Mouse (Mus musculus): Measurements from ENCODE around the gene Btn2a2. TPM values are rescaled to one million over a fixed set of nuclear protein-coding genes. Genes with fewer than 3 reads are reported as not detected.

Btn2a2 gene
- polyA plus RNA-seq, 1 experiment from 2014 or later, result 0.30 TPM

DNA sequence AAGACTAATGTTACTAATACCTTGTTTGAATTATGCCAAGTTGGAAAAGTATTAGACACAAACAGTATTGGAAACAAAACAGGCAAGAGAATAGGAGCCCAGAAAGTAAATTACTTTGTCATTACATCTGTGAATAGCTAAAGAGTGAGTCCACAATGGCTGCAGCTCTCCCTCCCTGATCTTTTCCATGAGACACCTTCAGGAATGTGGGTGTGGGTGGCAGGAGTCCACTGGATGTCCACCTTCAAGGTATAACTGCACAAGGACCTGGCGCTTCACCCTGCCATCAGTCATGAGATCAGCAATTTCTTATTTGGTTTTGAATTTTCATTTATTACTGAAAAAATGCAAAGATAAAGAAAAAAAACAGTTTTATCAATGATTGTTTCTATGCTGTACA is 22.4 kb downstream of the Btn2a2 start:
- no peak overlapping the region for H3K9ac ChIP-seq (replicated peaks; ENCODE audit: low read depth, low read length)
- no peaks in the 10 kb centered on the region for H3K27me3 ChIP-seq (ENCODE audit: control insufficient read depth, insufficient read depth, low read length)
- H3K4me2 ChIP-seq (replicated peaks; ENCODE audit: low read depth, low read length), result peak overlapping the region; percentile 62; the same call in 1 of the 2 replicates
- no peak overlapping the region for H3K27ac ChIP-seq (ENCODE audit: low read length)
- H3K4me1 ChIP-seq (ENCODE audit: control insufficient read depth, insufficient read depth, low read length), result 0 out of 2 replicates have a peak, but pooled peaks cover 3% of the 10 kb centered on the region
- H3K36me3 ChIP-seq (ENCODE audit: control insufficient read depth, insufficient read depth, low read length), result no peaks in the 10 kb centered on the region
- 72% methylated on average over 1 of the region's 1 CpGs for WGBS
- no peak for ATAC-seq (ENCODE audit: insufficient number of reproducible peaks, insufficient read depth, low FRiP score, low read depth)
- no peaks in the 10 kb centered on the region for H3K9me3 ChIP-seq (ENCODE audit: control insufficient read depth, low read depth, low read length)
- H3K4me3 ChIP-seq (ENCODE audit: low read depth, low read length), result no peak overlapping the region

DNA sequence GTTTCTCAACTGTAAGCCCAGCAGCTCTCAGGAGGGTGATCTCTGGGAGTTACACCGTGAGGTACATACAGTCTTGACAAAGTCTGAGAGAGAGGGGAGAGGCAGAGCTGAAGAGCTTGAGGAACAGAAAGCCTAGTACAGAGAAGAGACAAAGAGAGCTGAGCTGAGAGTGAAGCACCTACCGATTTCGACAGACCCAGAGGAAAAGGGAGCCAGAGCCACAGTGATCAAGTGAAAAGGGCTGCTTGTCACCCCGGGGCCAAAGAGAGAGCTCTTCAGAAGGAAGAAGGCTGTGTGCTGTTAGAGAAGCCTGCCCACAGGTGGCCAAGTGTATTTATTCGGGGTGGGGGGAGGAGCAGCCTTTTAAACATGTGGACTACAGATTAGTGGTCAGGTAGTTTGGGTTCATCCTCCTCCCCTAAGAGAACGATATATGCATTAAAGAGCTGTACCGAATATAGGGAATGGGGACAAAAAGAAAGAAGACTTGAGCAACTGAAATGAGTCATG is 23.0 kb downstream of the Btn2a2 start, which contains the start of gene Btn1a1:
TSS of gene Btn1a1 (minus strand) at position 302 of the 510 bp plus-strand sequence.
- Histone ChIP-seq H3K4me1 (ENCODE audit: control insufficient read depth, insufficient read depth, low read length) (0 out of 2 replicates have a peak, but pooled peaks cover 3% of the 10 kb centered on the region), H3K9me3 (ENCODE audit: control insufficient read depth, low read depth, low read length) (no peaks in the 10 kb centered on the region), H3K36me3 (ENCODE audit: control insufficient read depth, insufficient read depth, low read length) (no peaks in the 10 kb centered on the region), H3K4me2 (replicated peaks; ENCODE audit: low read depth, low read length) (peak within 1 kb of the TSS; percentile 62), H3K4me3 (ENCODE audit: low read depth, low read length) (peak within 1 kb of the TSS; percentile 56), H3K27me3 (ENCODE audit: control insufficient read depth, insufficient read depth, low read length) (no peaks in the 10 kb centered on the region), H3K9ac (replicated peaks; ENCODE audit: low read depth, low read length) (peak within 1 kb of the TSS; percentile 1; the same call in 1 of the 2 replicates), H3K27ac (ENCODE audit: low read length) (no peak within 1 kb of the TSS)
- 0% methylated on average over 7 of the region's 7 CpGs for WGBS
- no peak for ATAC-seq (ENCODE audit: insufficient number of reproducible peaks, insufficient read depth, low FRiP score, low read depth)

DNA sequence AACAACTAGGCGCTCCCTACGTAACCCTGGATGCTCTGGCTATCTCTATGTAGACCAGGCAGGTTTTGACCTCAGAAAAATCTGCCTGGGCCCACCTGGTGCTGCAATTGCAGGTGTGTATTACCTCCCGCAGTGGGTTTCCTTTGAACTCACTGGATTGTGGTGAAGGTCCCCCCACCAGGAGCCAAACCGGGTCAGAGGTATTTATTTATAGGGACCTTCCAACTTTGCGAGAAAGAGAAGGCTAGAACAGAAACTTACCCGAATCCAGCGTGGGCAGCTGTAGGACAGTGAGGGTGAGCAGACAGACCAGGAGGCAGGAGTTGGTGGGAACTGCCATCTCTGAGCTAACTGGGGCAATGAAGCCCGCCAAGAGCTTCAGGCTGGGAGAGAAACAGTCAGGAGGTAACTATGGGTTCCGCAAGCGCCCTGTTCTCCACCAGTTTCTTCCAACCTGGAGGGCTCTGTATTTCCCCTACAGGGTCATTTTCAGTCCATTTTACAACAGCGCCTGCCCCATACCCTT is 23.8 kb downstream of the Btn2a2 start:
- no peaks in the 10 kb centered on the region for H3K36me3 ChIP-seq (ENCODE audit: control insufficient read depth, insufficient read depth, low read length)
- H3K27me3 ChIP-seq (ENCODE audit: control insufficient read depth, insufficient read depth, low read length), result no peaks in the 10 kb centered on the region
- peak overlapping the region; percentile 62 for H3K4me2 ChIP-seq (replicated peaks; ENCODE audit: low read depth, low read length)
- H3K9ac ChIP-seq (replicated peaks; ENCODE audit: low read depth, low read length), result peak overlapping the region; percentile 1; the same call in 1 of the 2 replicates
- 9% methylated on average over 11 of the region's 11 CpGs for WGBS
- 0 out of 2 replicates have a peak, but pooled peaks cover 3% of the 10 kb centered on the region for H3K4me1 ChIP-seq (ENCODE audit: control insufficient read depth, insufficient read depth, low read length)
- no peak overlapping the region for H3K27ac ChIP-seq (ENCODE audit: low read length)
- H3K4me3 ChIP-seq (ENCODE audit: low read depth, low read length), result peak overlapping the region; percentile 56
- H3K9me3 ChIP-seq (ENCODE audit: control insufficient read depth, low read depth, low read length), result no peaks in the 10 kb centered on the region
- ATAC-seq (ENCODE audit: insufficient number of reproducible peaks, insufficient read depth, low FRiP score, low read depth), result no peak

DNA sequence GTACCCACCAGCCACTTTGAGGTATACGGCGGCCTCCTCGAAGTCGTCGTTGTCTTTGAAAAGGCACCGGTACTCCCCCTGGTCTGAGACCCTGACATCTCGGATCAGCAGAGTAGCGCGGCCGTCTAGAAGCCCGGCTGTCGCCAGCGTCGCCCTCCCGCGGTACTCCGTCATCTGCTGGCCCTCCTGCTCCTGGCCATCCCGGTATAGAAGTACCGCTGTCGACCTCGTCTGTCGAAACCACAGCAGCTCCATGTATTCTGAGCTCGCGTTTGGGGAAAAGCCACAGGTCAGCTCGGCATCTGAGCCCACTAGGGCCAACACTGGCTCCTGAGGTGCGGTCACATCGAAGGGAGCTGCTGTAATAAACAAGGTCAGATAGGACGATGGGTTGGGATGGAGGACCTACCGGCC is 24.4 kb downstream of the Btn2a2 start:
- peak overlapping the region; percentile 62 for H3K4me2 ChIP-seq (replicated peaks; ENCODE audit: low read depth, low read length)
- no peaks in the 10 kb centered on the region for H3K36me3 ChIP-seq (ENCODE audit: control insufficient read depth, insufficient read depth, low read length)
- no peak for ATAC-seq (ENCODE audit: insufficient number of reproducible peaks, insufficient read depth, low FRiP score, low read depth)
- under 1% methylated on average over 29 of the region's 29 CpGs for WGBS
- peak overlapping the region; percentile 31; the same call in 1 of the 2 replicates for H3K9ac ChIP-seq (replicated peaks; ENCODE audit: low read depth, low read length)
- 0 out of 2 replicates have a peak, but pooled peaks cover 3% of the 10 kb centered on the region for H3K4me1 ChIP-seq (ENCODE audit: control insufficient read depth, insufficient read depth, low read length)
- no peak overlapping the region for H3K27ac ChIP-seq (ENCODE audit: low read length)
- H3K9me3 ChIP-seq (ENCODE audit: control insufficient read depth, low read depth, low read length), result no peaks in the 10 kb centered on the region
- no peaks in the 10 kb centered on the region for H3K27me3 ChIP-seq (ENCODE audit: control insufficient read depth, insufficient read depth, low read length)
- peak overlapping the region; percentile 56 for H3K4me3 ChIP-seq (ENCODE audit: low read depth, low read length)

DNA sequence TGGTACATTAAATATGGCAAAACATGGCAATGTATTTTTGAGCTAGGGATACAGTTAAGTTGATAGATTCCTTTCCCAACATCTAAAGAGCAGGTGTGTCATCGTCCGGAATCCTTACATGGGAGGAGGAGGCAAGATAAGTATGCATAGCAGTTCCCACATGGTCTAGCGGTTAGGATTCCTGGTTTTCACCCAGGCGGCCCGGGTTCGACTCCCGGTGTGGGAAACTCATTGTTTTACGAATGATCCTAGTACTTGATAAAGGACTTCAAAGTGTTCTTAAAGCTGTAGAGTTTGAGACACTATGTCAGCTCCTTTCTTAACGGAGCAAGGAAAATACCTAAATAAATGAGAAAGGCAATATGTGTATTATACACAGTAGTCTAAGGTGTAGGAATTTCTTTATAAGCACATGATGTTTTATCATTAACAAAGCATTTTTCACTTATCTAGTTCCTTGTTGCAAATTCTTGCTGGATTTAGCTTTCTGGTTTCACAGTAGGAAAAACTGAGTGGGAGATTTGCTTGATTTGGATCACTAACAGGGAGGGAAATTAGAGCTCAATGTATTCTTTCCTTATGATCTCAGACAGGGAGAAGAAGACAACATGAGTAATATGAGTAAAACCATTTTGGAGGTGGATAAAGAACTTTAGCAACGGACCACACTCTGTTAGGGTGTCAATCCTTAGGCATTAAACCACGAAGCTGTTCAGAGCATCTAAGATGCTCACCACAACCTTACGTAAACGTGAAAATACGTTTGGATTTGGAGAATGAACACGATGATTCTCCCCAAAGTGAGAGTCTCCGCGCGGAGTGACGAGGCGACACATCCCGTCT is 25.1 kb downstream of the Btn2a2 start:
- H3K9me3 ChIP-seq (ENCODE audit: control insufficient read depth, low read depth, low read length), result no peaks in the 10 kb centered on the region
- H3K27ac ChIP-seq (ENCODE audit: low read length), result no peak overlapping the region
- WGBS, result 2% methylated on average over 21 of the region's 21 CpGs
- peak overlapping the region; percentile 56 for H3K4me3 ChIP-seq (ENCODE audit: low read depth, low read length)
- no peaks in the 10 kb centered on the region for H3K27me3 ChIP-seq (ENCODE audit: control insufficient read depth, insufficient read depth, low read length)
- H3K9ac ChIP-seq (replicated peaks; ENCODE audit: low read depth, low read length), result peak overlapping the region; percentile 31; the same call in 1 of the 2 replicates
- H3K36me3 ChIP-seq (ENCODE audit: control insufficient read depth, insufficient read depth, low read length), result no peaks in the 10 kb centered on the region
- H3K4me2 ChIP-seq (replicated peaks; ENCODE audit: low read depth, low read length), result peak overlapping the region; percentile 62
- ATAC-seq (ENCODE audit: insufficient number of reproducible peaks, insufficient read depth, low FRiP score, low read depth), result peak; percentile 77
- H3K4me1 ChIP-seq (ENCODE audit: control insufficient read depth, insufficient read depth, low read length), result 0 out of 2 replicates have a peak, but pooled peaks cover 3% of the 10 kb centered on the region

DNA sequence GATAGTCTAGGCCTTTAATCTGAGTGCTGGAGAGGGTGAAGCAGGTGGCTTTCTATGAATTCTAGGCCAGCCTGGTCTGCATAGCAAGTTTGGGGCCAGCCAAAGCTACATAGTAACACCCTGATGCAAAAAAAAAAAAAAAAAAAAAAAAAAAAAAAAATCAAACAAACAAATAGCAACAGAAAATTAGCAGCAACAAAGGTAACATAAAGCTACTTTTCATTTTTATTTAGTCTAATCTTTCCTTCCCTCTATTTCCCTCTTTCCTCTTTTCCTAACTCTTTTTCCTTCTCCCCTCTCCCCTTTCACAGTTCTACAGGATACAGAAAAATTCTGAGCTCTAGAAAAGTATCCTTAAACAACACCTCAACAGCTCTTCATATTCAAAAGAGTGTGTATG is 26.0 kb downstream of the Btn2a2 start:
- no peak overlapping the region for H3K4me3 ChIP-seq (ENCODE audit: low read depth, low read length)
- 0 out of 2 replicates have a peak, but pooled peaks cover 3% of the 10 kb centered on the region for H3K4me1 ChIP-seq (ENCODE audit: control insufficient read depth, insufficient read depth, low read length)
- H3K9me3 ChIP-seq (ENCODE audit: control insufficient read depth, low read depth, low read length), result no peaks in the 10 kb centered on the region
- no peaks in the 10 kb centered on the region for H3K36me3 ChIP-seq (ENCODE audit: control insufficient read depth, insufficient read depth, low read length)
- no peak for ATAC-seq (ENCODE audit: insufficient number of reproducible peaks, insufficient read depth, low FRiP score, low read depth)
- H3K9ac ChIP-seq (replicated peaks; ENCODE audit: low read depth, low read length), result no peak overlapping the region
- H3K4me2 ChIP-seq (replicated peaks; ENCODE audit: low read depth, low read length), result no peak overlapping the region
- H3K27me3 ChIP-seq (ENCODE audit: control insufficient read depth, insufficient read depth, low read length), result no peaks in the 10 kb centered on the region
- H3K27ac ChIP-seq (ENCODE audit: low read length), result no peak overlapping the region

DNA sequence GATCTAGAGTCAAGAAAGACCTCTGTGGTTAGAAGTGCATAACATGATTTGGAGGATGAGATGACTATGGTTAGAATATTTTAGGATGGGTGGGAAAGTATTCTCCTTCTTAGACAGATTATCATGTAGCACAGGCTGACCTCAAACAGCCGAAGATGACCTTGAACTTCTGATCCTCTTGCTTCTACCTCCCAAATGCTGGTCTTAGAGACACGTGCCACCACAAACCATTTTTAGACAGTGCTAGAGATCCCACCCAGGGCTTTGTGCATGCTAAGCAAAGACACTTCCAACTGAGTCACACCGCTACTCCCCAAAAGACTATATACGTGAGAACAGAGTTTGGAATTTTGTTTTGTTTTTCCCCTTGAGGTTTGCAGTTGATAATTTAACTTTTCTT is 26.6 kb downstream of the Btn2a2 start:
- Histone ChIP-seq H3K36me3 (ENCODE audit: control insufficient read depth, insufficient read depth, low read length) (no peaks in the 10 kb centered on the region), H3K4me1 (ENCODE audit: control insufficient read depth, insufficient read depth, low read length) (0 out of 2 replicates have a peak, but pooled peaks cover 3% of the 10 kb centered on the region), H3K27me3 (ENCODE audit: control insufficient read depth, insufficient read depth, low read length) (no peaks in the 10 kb centered on the region), H3K4me2 (replicated peaks; ENCODE audit: low read depth, low read length) (no peak overlapping the region), H3K27ac (ENCODE audit: low read length) (no peak overlapping the region), H3K4me3 (ENCODE audit: low read depth, low read length) (no peak overlapping the region), H3K9me3 (ENCODE audit: control insufficient read depth, low read depth, low read length) (no peaks in the 10 kb centered on the region), H3K9ac (replicated peaks; ENCODE audit: low read depth, low read length) (no peak overlapping the region)
- ATAC-seq (ENCODE audit: insufficient number of reproducible peaks, insufficient read depth, low FRiP score, low read depth), result no peak
- 85% methylated on average over 4 of the region's 4 CpGs for WGBS

DNA sequence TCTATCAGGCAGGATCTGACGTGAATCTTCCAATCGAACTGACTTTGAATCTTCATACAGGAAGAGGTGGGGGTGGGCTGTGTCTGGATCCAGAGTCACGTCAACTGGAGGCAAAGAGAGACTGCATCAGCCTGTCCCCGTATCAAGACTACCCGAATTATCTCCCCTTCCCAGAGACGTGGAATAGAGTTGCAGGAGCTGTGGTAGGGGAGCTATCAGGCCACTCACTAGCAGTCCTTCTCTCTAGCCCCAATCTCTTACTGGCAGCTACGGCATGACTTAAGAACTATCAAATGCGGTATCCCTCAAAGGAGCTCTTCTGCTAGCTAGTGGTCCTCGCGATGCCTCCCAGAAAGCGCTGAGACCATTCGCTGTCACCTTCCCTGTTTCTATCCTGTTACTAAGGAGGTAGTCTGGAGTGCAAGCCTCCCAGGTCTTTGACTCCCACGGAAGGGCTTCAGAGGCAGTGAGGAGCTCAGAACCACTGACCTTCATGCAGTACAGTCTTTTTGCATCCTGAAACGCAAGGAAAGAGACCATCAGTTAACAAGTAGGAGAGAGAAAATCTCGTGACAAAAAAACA is 29.3 kb downstream of the Btn2a2 start:
- Histone ChIP-seq H3K36me3 (ENCODE audit: control insufficient read depth, insufficient read depth, low read length) (no peaks in the 10 kb centered on the region), H3K4me3 (ENCODE audit: low read depth, low read length) (no peak overlapping the region), H3K27me3 (ENCODE audit: control insufficient read depth, insufficient read depth, low read length) (no peaks in the 10 kb centered on the region), H3K4me2 (replicated peaks; ENCODE audit: low read depth, low read length) (no peak overlapping the region), H3K4me1 (ENCODE audit: control insufficient read depth, insufficient read depth, low read length) (no peaks in the 10 kb centered on the region), H3K9ac (replicated peaks; ENCODE audit: low read depth, low read length) (no peak overlapping the region), H3K9me3 (ENCODE audit: control insufficient read depth, low read depth, low read length) (no peaks in the 10 kb centered on the region), H3K27ac (ENCODE audit: low read length) (no peak overlapping the region)
- 24% methylated on average over 15 of the region's 15 CpGs for WGBS
- ATAC-seq (ENCODE audit: insufficient number of reproducible peaks, insufficient read depth, low FRiP score, low read depth), result no peak
